Mouse (Mus musculus) liver, embryonic 13.5 days (tissue): ENCODE results near the gene Krt13. TPM values are rescaled to one million over a fixed set of nuclear protein-coding genes. Genes with fewer than 3 reads are reported as not detected.

Experiments used
- ATAC-seq: fragments of 200-750 bp; cut with Nextera tagmentation; 2 replicates; pipeline ENCODE4 v1.8.0; 2017; ENCODE audit warnings: low read depth, mild to moderate bottlenecking, moderate number of reproducible peaks, moderate library complexity
- DNase-seq: peaks from one replicate; pipeline ENCODE4 v3.0.0; 2022
- H3K27ac ChIP-seq: fragments of 300-500 bp; sonication (generic); 2 replicates; pipeline ENCODE4 v1.5.1; 2015; ENCODE audit warnings: moderate library complexity, mild to moderate bottlenecking, inconsistent platforms
- H3K27me3 ChIP-seq: fragments of 300-500 bp; sonication (generic); 2 replicates; pipeline ENCODE4 v1.6.1; 2015; ENCODE audit warnings: mild to moderate bottlenecking, inconsistent platforms
- H3K36me3 ChIP-seq: fragments of 300-500 bp; sonication (generic); 2 replicates; pipeline ENCODE4 v1.6.1; 2015; ENCODE audit warnings: mild to moderate bottlenecking, inconsistent platforms
- H3K4me1 ChIP-seq: fragments of 300-500 bp; sonication (generic); replicated peaks from 2 replicates; pipeline ENCODE4 v1.6.1; 2015; ENCODE audit warnings: inconsistent platforms
- H3K4me2 ChIP-seq: fragments of 300-500 bp; sonication (generic); 2 replicates; pipeline ENCODE4 v1.6.1; 2015; ENCODE audit warnings: inconsistent platforms, mild to moderate bottlenecking, moderate library complexity
- H3K4me3 ChIP-seq: fragments of 300-500 bp; sonication (generic); replicated peaks from 2 replicates; pipeline ENCODE4 v1.5.1; 2015; ENCODE audit warnings: mild to moderate bottlenecking, inconsistent platforms
- H3K9ac ChIP-seq: fragments of 300-500 bp; sonication (generic); 2 replicates; pipeline ENCODE4 v1.6.1; 2015; ENCODE audit warnings: mild to moderate bottlenecking, inconsistent platforms
- H3K9me3 ChIP-seq: fragments of 300-500 bp; sonication (generic); replicated peaks from 2 replicates; pipeline ENCODE4 v1.6.1; 2016; ENCODE audit warnings: inconsistent platforms
- WGBS: fragments of 180-500 bp; shearing (Covaris S2); methylation state at CpG from one replicate; pipeline ENCODE4 v1.1.7; 2015; ENCODE audit not compliant: insufficient replicate concordance; 5-methylcytosine and 5-hydroxymethylcytosine counted together
- polyA plus RNA-seq: library from polyadenylated mRNA; unstranded; fragments of >200 nt; fragmentation: Nextera tagmentation; extraction: Ambion mirVana; gene quantifications from 2 replicates; pipeline ENCODE4 v1.2.1, GENCODE M21; 2015

The Krt13 gene
- polyA plus RNA-seq, 1 experiment from 2014 or later = 0.20 TPM

DNA sequence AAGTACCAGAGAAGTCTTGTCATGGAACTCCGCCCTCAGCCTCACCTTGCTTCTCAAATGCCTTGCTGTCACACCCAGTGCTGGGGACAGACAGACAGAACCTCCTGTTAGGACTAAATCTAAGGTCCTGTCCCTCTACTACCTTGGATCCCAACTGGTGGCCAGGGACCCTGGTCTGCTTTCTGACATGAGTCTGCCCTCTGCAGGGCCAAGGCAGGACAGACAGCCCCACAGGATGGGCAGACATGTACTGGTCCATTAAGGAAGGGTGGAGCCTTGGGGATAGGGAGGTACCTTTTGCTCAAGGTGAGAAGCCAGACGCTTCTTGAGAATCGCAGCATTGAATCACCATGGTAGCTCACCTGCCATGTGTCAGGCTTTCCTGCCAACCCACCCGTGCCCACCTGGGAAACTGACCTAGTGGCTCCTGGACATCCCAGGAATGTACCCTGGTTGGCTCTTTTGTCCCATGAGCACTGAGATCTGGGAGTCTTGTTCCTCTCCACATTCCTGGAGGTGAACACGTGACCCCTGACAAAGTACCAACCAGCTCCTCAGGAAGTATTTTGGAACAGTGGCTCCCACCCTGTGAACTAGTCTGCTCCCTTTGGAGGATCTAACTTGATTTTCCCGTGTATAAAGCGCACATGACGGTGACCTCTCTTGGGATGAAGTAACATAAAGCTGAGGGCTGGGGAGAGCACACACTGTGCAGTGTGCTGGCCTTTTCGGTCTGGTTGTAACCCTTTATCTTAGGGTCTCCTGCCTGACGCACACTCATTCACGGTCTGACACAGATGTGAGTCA, 8.2 kb downstream of the Krt13 start:
- ATAC-seq = no peak
- Histone ChIP-seq H3K9me3 (no peaks in the 10 kb centered on the region), H3K36me3 (no peaks in the 10 kb centered on the region), H3K4me2 (no peak overlapping the region), H3K4me3 (no peak overlapping the region), H3K4me1 (no peaks in the 10 kb centered on the region), H3K27me3 (no peaks in the 10 kb centered on the region), H3K9ac (no peak overlapping the region), H3K27ac (no peak overlapping the region)
- DNase-seq = no peak
- WGBS = 64% methylated on average over 11 of the region's 11 CpGs

- WGBS = 63% methylated on average over 6 of the region's 6 CpGs
- H3K4me1 ChIP-seq = no peaks in the 10 kb centered on the region
- no peak for ATAC-seq
Observed at GRCm38 (mm10) chr11:100105576-100106122, 15.7 kb downstream of the Krt13 start, which contains the start of gene Krt36. Krt36 (minus strand) TSS chr11:100105626.

GRCm38 (mm10) chr11:100102693-100103429, 18.5 kb downstream of the Krt13 start:
- no peaks in the 10 kb centered on the region for H3K4me1 ChIP-seq
- H3K9ac ChIP-seq = no peak overlapping the region
- H3K27ac ChIP-seq = no peak overlapping the region
- no peaks in the 10 kb centered on the region for H3K27me3 ChIP-seq
- H3K4me3 ChIP-seq = no peak overlapping the region
- no peaks in the 10 kb centered on the region for H3K36me3 ChIP-seq
- ATAC-seq = no peak
- H3K9me3 ChIP-seq = no peaks in the 10 kb centered on the region
- DNase-seq = no peak
- H3K4me2 ChIP-seq = no peak overlapping the region
- WGBS = 61% methylated on average over 15 of the region's 15 CpGs

More at GRCm38 (mm10) chr11:100105576-100106122, 15.7 kb downstream of the Krt13 start, which contains the start of gene Krt36:
- H3K36me3 ChIP-seq = no peaks in the 10 kb centered on the region
- no peak within 1 kb of the TSS for H3K27ac ChIP-seq
- DNase-seq = no peak
- H3K27me3 ChIP-seq = no peaks in the 10 kb centered on the region
- no peak within 1 kb of the TSS for H3K4me2 ChIP-seq
- no peak within 1 kb of the TSS for H3K4me3 ChIP-seq
- H3K9me3 ChIP-seq = no peaks in the 10 kb centered on the region
- no peak within 1 kb of the TSS for H3K9ac ChIP-seq

- Histone ChIP-seq H3K4me2 (no peak overlapping the region), H3K4me1 (no peaks in the 10 kb centered on the region), H3K27me3 (no peaks in the 10 kb centered on the region), H3K27ac (no peak overlapping the region), H3K9ac (no peak overlapping the region), H3K36me3 (no peaks in the 10 kb centered on the region), H3K4me3 (no peak overlapping the region), H3K9me3 (no peaks in the 10 kb centered on the region)
- ATAC-seq = no peak
- whole genome bisulfite sequencing = 66% methylated on average over 4 of the region's 4 CpGs
- no peak for DNase-seq
Observed at GRCm38 (mm10) chr11:100100391-100100790, 21.0 kb downstream of the Krt13 start.

GRCm38 (mm10) chr11:100097819-100098218, 23.5 kb downstream of the Krt13 start:
- Histone ChIP-seq H3K4me3 (no peak overlapping the region), H3K9me3 (no peaks in the 10 kb centered on the region), H3K9ac (no peak overlapping the region), H3K4me2 (no peak overlapping the region), H3K4me1 (no peaks in the 10 kb centered on the region), H3K36me3 (no peaks in the 10 kb centered on the region), H3K27ac (no peak overlapping the region), H3K27me3 (no peaks in the 10 kb centered on the region)
- DNase-seq (no peak), ATAC-seq (no peak)
- 70% methylated on average over 9 of the region's 9 CpGs for WGBS

DNA sequence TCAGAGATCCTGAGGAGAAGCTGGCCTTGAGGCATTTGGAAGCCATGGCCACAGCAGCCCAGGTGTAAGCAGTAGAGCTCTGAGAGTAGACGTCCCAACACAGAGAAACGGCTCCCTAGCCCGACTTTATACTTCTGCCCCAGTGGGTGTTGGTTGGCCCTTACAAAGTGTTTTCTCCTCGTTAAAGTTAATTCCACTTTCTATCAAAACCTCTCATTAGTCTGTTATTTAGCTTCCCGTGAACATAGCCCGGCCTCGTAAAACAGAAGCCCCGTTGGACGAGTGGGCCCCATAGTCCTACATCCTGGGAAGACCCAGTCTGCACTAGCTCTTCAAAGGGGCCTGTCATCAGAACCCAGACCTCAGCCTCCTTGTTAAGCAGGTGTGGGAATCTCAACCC, 25.2 kb downstream of the Krt13 start, which contains the start of gene Krt35:
Gene Krt35, minus strand, starts transcription at position 101 of the 400 bp plus-strand sequence.
- WGBS = 78% methylated on average over 9 of the region's 9 CpGs
- no peaks in the 10 kb centered on the region for H3K9me3 ChIP-seq
- no peak for ATAC-seq
- no peak within 1 kb of the TSS for H3K9ac ChIP-seq
- H3K36me3 ChIP-seq = no peaks in the 10 kb centered on the region
- no peaks in the 10 kb centered on the region for H3K27me3 ChIP-seq
- H3K4me3 ChIP-seq = no peak within 1 kb of the TSS
- no peak for DNase-seq
- H3K27ac ChIP-seq = no peak within 1 kb of the TSS
- no peaks in the 10 kb centered on the region for H3K4me1 ChIP-seq
- no peak within 1 kb of the TSS for H3K4me2 ChIP-seq

DNA sequence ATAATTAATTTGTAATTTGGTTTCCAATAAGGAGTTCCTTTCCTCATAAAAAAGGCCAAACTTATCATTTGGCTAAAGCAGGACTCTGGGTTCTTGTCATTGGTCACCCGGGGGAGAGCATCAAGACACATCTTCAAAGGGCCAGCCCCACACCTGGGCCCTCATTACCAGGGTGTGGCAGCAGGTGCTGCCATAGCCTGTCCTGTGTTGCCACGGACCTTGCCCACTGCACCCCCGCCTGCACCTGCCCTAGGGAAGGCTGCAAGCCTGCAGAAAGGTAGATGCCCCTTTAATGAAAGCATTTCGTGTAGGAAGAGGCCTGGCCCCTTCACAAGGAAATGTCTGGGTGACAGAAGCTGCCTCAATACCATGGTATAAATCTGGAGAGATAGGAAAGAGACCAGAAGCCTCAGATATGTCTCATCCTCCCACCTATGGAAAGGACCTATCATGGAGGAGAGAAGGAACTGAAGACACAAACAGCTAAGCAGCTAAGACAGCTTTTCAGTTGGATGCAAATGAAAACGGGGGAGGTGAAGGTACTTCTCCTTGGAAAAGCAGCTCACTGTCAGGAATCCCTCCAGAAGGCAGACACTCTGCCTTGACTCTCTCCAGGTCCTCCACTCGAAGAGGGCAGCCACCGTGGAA, 32.9 kb downstream of the Krt13 start:
- no peaks in the 10 kb centered on the region for H3K27me3 ChIP-seq
- no peaks in the 10 kb centered on the region for H3K36me3 ChIP-seq
- no peak overlapping the region for H3K4me3 ChIP-seq
- H3K4me2 ChIP-seq = no peak overlapping the region
- H3K9ac ChIP-seq = no peak overlapping the region
- no peak overlapping the region for H3K27ac ChIP-seq
- ATAC-seq (no peak), DNase-seq (no peak)
- no peaks in the 10 kb centered on the region for H3K4me1 ChIP-seq
- no peaks in the 10 kb centered on the region for H3K9me3 ChIP-seq
- 41% methylated on average over 7 of the region's 7 CpGs for WGBS

DNA sequence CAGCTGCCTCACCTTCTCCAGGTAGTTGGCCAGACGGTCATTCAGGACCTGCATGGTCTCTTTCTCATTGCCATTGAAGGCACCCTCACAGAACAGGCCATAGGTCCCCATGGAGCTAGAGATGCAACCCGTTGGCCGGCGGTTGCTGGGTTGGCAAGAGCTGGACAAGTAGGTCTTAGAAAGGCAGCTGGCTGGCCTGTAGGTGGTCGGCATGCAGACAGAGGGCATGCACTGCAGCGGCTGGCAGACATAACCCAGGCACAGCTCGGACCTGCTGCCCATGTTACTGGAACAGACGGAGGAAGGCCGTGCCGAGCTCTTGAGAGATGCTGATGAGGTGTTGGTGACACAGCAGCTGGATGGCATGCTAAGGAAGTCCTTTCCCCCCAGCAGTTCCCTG, 33.5 kb downstream of the Krt13 start, which contains the start of gene Krt32:
Gene Krt32, minus strand, starts transcription at position 366 of the 400 bp plus-strand sequence.
- H3K4me2 ChIP-seq = no peak within 1 kb of the TSS
- no peak within 1 kb of the TSS for H3K9ac ChIP-seq
- H3K9me3 ChIP-seq = no peaks in the 10 kb centered on the region
- no peaks in the 10 kb centered on the region for H3K36me3 ChIP-seq
- no peak within 1 kb of the TSS for H3K4me3 ChIP-seq
- no peak for ATAC-seq
- DNase-seq = no peak
- H3K27ac ChIP-seq = no peak within 1 kb of the TSS
- WGBS = 78% methylated on average over 10 of the region's 10 CpGs
- H3K27me3 ChIP-seq = no peaks in the 10 kb centered on the region
- no peaks in the 10 kb centered on the region for H3K4me1 ChIP-seq

DNA sequence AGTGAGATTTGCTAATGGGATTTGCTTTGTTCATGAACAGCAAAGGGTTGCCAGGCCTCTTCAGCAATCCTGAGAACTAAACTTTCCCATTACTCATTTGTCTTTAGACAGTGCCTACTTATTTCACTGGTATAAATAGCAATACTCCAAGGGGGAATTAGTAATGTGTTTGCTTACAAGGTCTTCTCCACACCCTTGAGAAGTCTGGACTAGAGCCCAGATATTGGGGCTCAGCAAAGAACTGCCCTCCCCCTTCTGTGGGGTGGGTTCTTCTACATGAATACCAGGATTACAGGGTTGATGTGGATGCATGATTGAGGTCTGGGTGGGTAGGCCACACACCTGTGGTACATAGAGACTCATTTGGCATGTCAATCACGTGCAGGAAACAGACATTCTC, 47.5 kb downstream of the Krt13 start:
- Histone ChIP-seq H3K27ac (no peak overlapping the region), H3K4me1 (no peaks in the 10 kb centered on the region), H3K27me3 (no peaks in the 10 kb centered on the region), H3K9ac (no peak overlapping the region), H3K9me3 (no peaks in the 10 kb centered on the region), H3K36me3 (no peaks in the 10 kb centered on the region), H3K4me3 (no peak overlapping the region), H3K4me2 (no peak overlapping the region)
- ATAC-seq (no peak), DNase-seq (no peak)
- WGBS = 30% methylated on average over 1 of the region's 1 CpGs
